8 mouse cellular contexts compared by ENCODE assay signal in the genomic region with DNA sequence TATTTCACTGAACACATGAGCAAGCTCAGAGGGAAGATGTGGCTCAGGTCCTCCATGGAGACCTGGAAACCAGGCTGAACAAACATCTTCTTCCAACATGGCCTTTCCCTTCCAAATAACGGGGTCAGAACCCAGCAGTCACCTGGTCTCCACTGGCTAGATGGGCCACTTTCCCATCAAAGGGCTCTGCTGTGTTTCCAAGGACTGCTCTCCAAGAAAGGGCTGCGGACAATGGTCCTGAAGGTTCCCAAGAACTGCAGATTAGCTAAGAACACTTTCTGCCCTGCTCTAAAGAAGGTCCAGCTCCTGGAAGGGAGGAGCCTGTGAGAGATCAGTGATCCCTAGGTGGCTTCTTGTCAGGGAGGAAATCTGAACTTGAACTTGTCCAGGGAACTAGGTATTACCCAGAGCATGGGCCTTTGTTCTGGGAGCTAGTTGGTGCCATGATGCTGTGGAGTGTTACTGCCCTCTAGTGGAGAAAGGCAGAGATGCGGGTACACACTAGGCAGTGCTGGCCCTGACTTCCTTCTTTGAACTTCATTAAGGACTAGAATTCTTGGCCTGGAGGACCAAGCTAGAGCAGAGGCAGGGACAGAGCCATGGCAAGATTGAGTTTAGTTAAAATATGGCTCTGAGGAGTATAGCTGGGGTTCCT. TPM values are rescaled to one million over a fixed set of nuclear protein-coding genes. Genes with fewer than 3 reads are reported as not detected.
A peak's percentile ranks its signal among the peaks of the same experiment; 100 is the strongest.
DNase-seq lines count a peak whose midpoint lies in the region; ATAC-seq and TF ChIP-seq lines count a peak whose summit lies in the region.

No protein-coding gene starts in this region.

- no peak for TF ChIP-seq POLR2A in heart, adult 2 months (IDR thresholded peaks at IDR 0.05; ENCODE audit: insufficient read depth, low read depth, low read length)
- TF ChIP-seq POLR2A in kidney, adult 2 months (IDR thresholded peaks at IDR 0.05; ENCODE audit: low read depth, low read length) = no peak

- ATAC-seq in embryonic facial prominence, embryonic 13.5 days (ENCODE audit: insufficient number of reproducible peaks, insufficient read depth, low FRiP score, low TSS enrichment, low read depth) = 0 out of 2 replicates have a peak, but pooled peaks have one; percentile 48
- peak; percentile 90 for ATAC-seq in limb, embryonic 11.5 days (ENCODE audit: insufficient number of reproducible peaks, low FRiP score, low TSS enrichment, low read depth)
- peak; percentile 92; the same call in 1 of the 2 replicates for ATAC-seq in midbrain, embryonic 16.5 days

- no peaks in the 10 kb centered on the region for H3K27me3 ChIP-seq in embryonic facial prominence, embryonic 13.5 days
- no peaks in the 10 kb centered on the region for H3K27me3 ChIP-seq in heart, adult 2 months (ENCODE audit: control insufficient read depth, insufficient read depth, low read length)
- no peaks in the 10 kb centered on the region for H3K27me3 ChIP-seq in kidney, adult 2 months (replicated peaks; ENCODE audit: control insufficient read depth, insufficient read depth, low read length)
- no peaks in the 10 kb centered on the region for H3K27me3 ChIP-seq in limb, embryonic 11.5 days (ENCODE audit: control insufficient read depth, insufficient read depth, low read length)
- H3K27me3 ChIP-seq in midbrain, embryonic 16.5 days (ENCODE audit: control insufficient read depth, insufficient read depth, low read depth, low read length) = no peaks in the 10 kb centered on the region

- peak; percentile 87; the same call in 1 of the 2 replicates for TF ChIP-seq EP300 in heart, adult 2 months (IDR thresholded peaks at IDR 0.05; ENCODE audit: insufficient read depth, low read depth, low read length)

- no peaks in the 10 kb centered on the region for H3K9me3 ChIP-seq in embryonic facial prominence, embryonic 13.5 days
- H3K9me3 ChIP-seq in limb, embryonic 11.5 days (ENCODE audit: control insufficient read depth, low read length) = no peaks in the 10 kb centered on the region
- no peaks in the 10 kb centered on the region for H3K9me3 ChIP-seq in midbrain, embryonic 16.5 days (replicated peaks; ENCODE audit: control insufficient read depth, low read length, poor library complexity, severe bottlenecking)

- H3K4me2 ChIP-seq in embryonic facial prominence, embryonic 13.5 days = no peak overlapping the region
- no peak overlapping the region for H3K4me2 ChIP-seq in limb, embryonic 11.5 days (ENCODE audit: low read depth, severe bottlenecking)
- no peak overlapping the region for H3K4me2 ChIP-seq in midbrain, embryonic 16.5 days (ENCODE audit: low read length)

- H3K4me1 ChIP-seq in embryonic facial prominence, embryonic 13.5 days = no peaks in the 10 kb centered on the region
- no peaks in the 10 kb centered on the region for H3K4me1 ChIP-seq in heart, adult 2 months (ENCODE audit: control insufficient read depth, insufficient read depth, low read length)
- H3K4me1 ChIP-seq in kidney, adult 2 months (ENCODE audit: control insufficient read depth, insufficient read depth, low read length) = no peaks in the 10 kb centered on the region
- H3K4me1 ChIP-seq in limb, embryonic 11.5 days (ENCODE audit: control insufficient read depth, insufficient read depth, low read length) = no peaks in the 10 kb centered on the region
- H3K4me1 ChIP-seq in midbrain, embryonic 16.5 days (ENCODE audit: control insufficient read depth, insufficient read depth, low read length) = no peaks in the 10 kb centered on the region

- 39% methylated on average over 3 of the region's 3 CpGs for WGBS in embryonic facial prominence, embryonic 13.5 days
- 38% methylated on average over 3 of the region's 3 CpGs for WGBS in heart, adult 2 months
- 42% methylated on average over 3 of the region's 3 CpGs for WGBS in kidney, adult 2 months
- 41% methylated on average over 3 of the region's 3 CpGs for WGBS in limb, embryonic 11.5 days
- 38% methylated on average over 3 of the region's 3 CpGs for WGBS in midbrain, embryonic 16.5 days

- no peaks in the 10 kb centered on the region for H3K79me2 ChIP-seq in heart, adult 2 months (replicated peaks; ENCODE audit: control insufficient read depth, insufficient read depth, low read length)

- H3K27ac ChIP-seq in embryonic facial prominence, embryonic 13.5 days = no peak overlapping the region
- no peak overlapping the region for H3K27ac ChIP-seq in heart, adult 2 months
- no peak overlapping the region for H3K27ac ChIP-seq in kidney, adult 2 months (ENCODE audit: insufficient read depth, low read depth, low read length)
- no peak overlapping the region for H3K27ac ChIP-seq in limb, embryonic 11.5 days (replicated peaks; ENCODE audit: low read depth, low read length)
- no peak overlapping the region; the same call in 1 of the 2 replicates for H3K27ac ChIP-seq in midbrain, embryonic 16.5 days (ENCODE audit: low read length)

- no peak overlapping the region for H3K9ac ChIP-seq in embryonic facial prominence, embryonic 13.5 days
- no peak overlapping the region for H3K9ac ChIP-seq in heart, adult 2 months (ENCODE audit: low read depth, low read length)
- peak overlapping the region; percentile 8 for H3K9ac ChIP-seq in limb, embryonic 11.5 days (ENCODE audit: low read length)
- H3K9ac ChIP-seq in midbrain, embryonic 16.5 days (ENCODE audit: low read depth, low read length) = no peak overlapping the region

- peak; percentile 78 to 79 for DNase-seq in B cell, adult 2 months
- peak; percentile 43 to 53 for DNase-seq in adrenal gland, postnatal 4 days (ENCODE audit: low spot score in 2 of 2)
- DNase-seq in heart, adult 2 months = peak; percentile 68 to 70
- peak; percentile 84 for DNase-seq in kidney, adult 2 months
- peak; percentile 92 for DNase-seq in limb, embryonic 11.5 days (ENCODE audit: low spot score)
- DNase-seq in spleen, postnatal 10 days (ENCODE audit: low spot score in 2 of 2) = peak; percentile 38 to 72

- H3K4me3 ChIP-seq in embryonic facial prominence, embryonic 13.5 days = no peak overlapping the region
- H3K4me3 ChIP-seq in heart, adult 2 months = no peak overlapping the region
- H3K4me3 ChIP-seq in kidney, adult 2 months (ENCODE audit: insufficient read depth, low read depth, low read length) = no peak overlapping the region
- H3K4me3 ChIP-seq in limb, embryonic 11.5 days (ENCODE audit: low read depth, low read length) = no peak overlapping the region
- no peak overlapping the region for H3K4me3 ChIP-seq in midbrain, embryonic 16.5 days (ENCODE audit: low read depth, low read length)

- no peaks in the 10 kb centered on the region for H3K36me3 ChIP-seq in embryonic facial prominence, embryonic 13.5 days
- no peaks in the 10 kb centered on the region for H3K36me3 ChIP-seq in heart, adult 2 months (ENCODE audit: control insufficient read depth, insufficient read depth, low read length)
- H3K36me3 ChIP-seq in kidney, adult 2 months (ENCODE audit: control insufficient read depth, insufficient read depth, low read length) = no peaks in the 10 kb centered on the region
- H3K36me3 ChIP-seq in limb, embryonic 11.5 days (ENCODE audit: control insufficient read depth, insufficient read depth, low read length) = no peaks in the 10 kb centered on the region
- no peaks in the 10 kb centered on the region for H3K36me3 ChIP-seq in midbrain, embryonic 16.5 days (ENCODE audit: control insufficient read depth, insufficient read depth, low read length)

- intact Hi-C loops in heart, adult 2 months (cut with DNase I) = loop anchor here (1.0 to 5.0 kb wide), 4 partner anchors 86 to 211 kb away; partner anchors contain the start of gene Flywch1

- TF ChIP-seq CTCF in heart, adult 2 months (IDR thresholded peaks at IDR 0.05) = no peak; the same call in none of the 2 replicates
- peak; percentile 99 for TF ChIP-seq CTCF in kidney, adult 2 months (conservative IDR thresholded peaks at IDR 0.05; ENCODE audit: insufficient read depth, insufficient read length, low read depth, low read length)

RNA-seq across cellular contexts. Expression of gene Sbpl, which starts 5.1 kb away (rescaled TPM):
- not detected for total RNA-seq in adrenal gland, postnatal 4 days (2021)
- not detected in 2 replicates for polyA plus RNA-seq in embryonic facial prominence, embryonic 13.5 days (2015; fragmentation: Nextera tagmentation; extraction: Ambion mirVana)
- not detected for total RNA-seq in heart, adult 2 months (2021)
- not detected in 2 replicates for polyA plus RNA-seq in heart, adult 2 months (2012; rRNA removed)
- not detected in 2 replicates for polyA plus RNA-seq in kidney, adult 2 months (2012; rRNA removed)
- not detected in 2 replicates for polyA plus RNA-seq in limb, embryonic 11.5 days (2014; fragmentation: Nextera tagmentation; extraction: Ambion mirVana)
- not detected in 2 replicates for polyA plus RNA-seq in midbrain, embryonic 16.5 days (2015; fragmentation: Nextera tagmentation; extraction: Ambion mirVana)

RNA-seq across cellular contexts. Expression of gene Sbp, which starts 18.7 kb away (rescaled TPM):
- total RNA-seq in adrenal gland, postnatal 4 days (2021) = not detected
- not detected in 2 replicates for polyA plus RNA-seq in embryonic facial prominence, embryonic 13.5 days (2015; fragmentation: Nextera tagmentation; extraction: Ambion mirVana)
- not detected for total RNA-seq in heart, adult 2 months (2021)
- polyA plus RNA-seq in heart, adult 2 months (2012; rRNA removed) = not detected in 2 replicates
- not detected in 2 replicates for polyA plus RNA-seq in kidney, adult 2 months (2012; rRNA removed)
- polyA plus RNA-seq in limb, embryonic 11.5 days (2014; fragmentation: Nextera tagmentation; extraction: Ambion mirVana) = not detected in 2 replicates
- polyA plus RNA-seq in midbrain, embryonic 16.5 days (2015; fragmentation: Nextera tagmentation; extraction: Ambion mirVana) = not detected in 2 replicates

RNA-seq across cellular contexts. Expression of gene Prss30, which starts 20.2 kb away (rescaled TPM):
- total RNA-seq in adrenal gland, postnatal 4 days (2021) = not detected
- polyA plus RNA-seq in embryonic facial prominence, embryonic 13.5 days (2015; fragmentation: Nextera tagmentation; extraction: Ambion mirVana) = 0.18 TPM in 1 of 2 replicates, not detected in the other
- total RNA-seq in heart, adult 2 months (2021) = not detected
- polyA plus RNA-seq in heart, adult 2 months (2012; rRNA removed) = 0.12 TPM in 2 replicates
- polyA plus RNA-seq in kidney, adult 2 months (2012; rRNA removed) = 0.71 and 0.95 TPM in 2 replicates
- not detected in 2 replicates for polyA plus RNA-seq in limb, embryonic 11.5 days (2014; fragmentation: Nextera tagmentation; extraction: Ambion mirVana)
- 0.24 TPM in 1 of 2 replicates, not detected in the other for polyA plus RNA-seq in midbrain, embryonic 16.5 days (2015; fragmentation: Nextera tagmentation; extraction: Ambion mirVana)

RNA-seq across cellular contexts. Expression of gene Prss22, which starts 37.7 kb away (rescaled TPM):
- total RNA-seq in adrenal gland, postnatal 4 days (2021) = not detected
- 2.2 and 2.5 TPM in 2 replicates for polyA plus RNA-seq in embryonic facial prominence, embryonic 13.5 days (2015; fragmentation: Nextera tagmentation; extraction: Ambion mirVana)
- total RNA-seq in heart, adult 2 months (2021) = not detected
- not detected in 2 replicates for polyA plus RNA-seq in heart, adult 2 months (2012; rRNA removed)
- polyA plus RNA-seq in kidney, adult 2 months (2012; rRNA removed) = 0.23 and 0.26 TPM in 2 replicates
- polyA plus RNA-seq in limb, embryonic 11.5 days (2014; fragmentation: Nextera tagmentation; extraction: Ambion mirVana) = 0.99 and 1.4 TPM in 2 replicates
- polyA plus RNA-seq in midbrain, embryonic 16.5 days (2015; fragmentation: Nextera tagmentation; extraction: Ambion mirVana) = not detected in 2 replicates

RNA-seq across cellular contexts. Expression of gene Dcpp3, which starts 43.0 kb away (rescaled TPM):
- not detected for total RNA-seq in adrenal gland, postnatal 4 days (2021)
- polyA plus RNA-seq in embryonic facial prominence, embryonic 13.5 days (2015; fragmentation: Nextera tagmentation; extraction: Ambion mirVana) = not detected in 2 replicates
- not detected for total RNA-seq in heart, adult 2 months (2021)
- polyA plus RNA-seq in heart, adult 2 months (2012; rRNA removed) = not detected in 2 replicates
- polyA plus RNA-seq in kidney, adult 2 months (2012; rRNA removed) = not detected in 2 replicates
- polyA plus RNA-seq in limb, embryonic 11.5 days (2014; fragmentation: Nextera tagmentation; extraction: Ambion mirVana) = not detected in 2 replicates
- not detected in 2 replicates for polyA plus RNA-seq in midbrain, embryonic 16.5 days (2015; fragmentation: Nextera tagmentation; extraction: Ambion mirVana)
